Mouse (Mus musculus) urinary bladder, adult 18-20 months (tissue): Measurements from ENCODE around the gene Kl.
A peak's percentile ranks its signal among the peaks of the same experiment; 100 is the strongest.

Experiments used
- DNase-seq, 2 experiments: peaks; one replicate each; pipeline ENCODE4 v3.0.0; 2022; ENCODE audit warnings: low spot score in 2 of 2, mixed read lengths in 2 of 2

The Kl gene

DNA sequence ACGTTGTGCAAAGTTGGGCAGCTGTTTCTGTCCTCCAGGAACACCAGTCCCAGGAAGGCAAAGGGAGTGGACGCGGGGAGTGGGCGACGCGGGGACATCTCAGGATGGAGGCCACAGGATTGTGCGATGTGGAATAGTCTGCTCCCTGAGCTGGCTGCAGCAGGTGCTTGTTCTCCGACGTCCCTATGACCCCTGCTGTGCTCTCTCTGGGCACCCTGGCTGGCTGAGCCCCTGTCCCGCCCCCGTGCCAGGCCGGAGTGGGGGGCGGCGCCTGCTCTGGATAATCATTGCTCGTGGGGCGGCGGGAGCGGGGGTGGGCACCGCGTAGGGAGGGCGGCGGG is at the start of gene Kl:
Kl (plus strand) TSS at position 280 of the 341 bp plus-strand sequence.
- no peak for DNase-seq

DNA sequence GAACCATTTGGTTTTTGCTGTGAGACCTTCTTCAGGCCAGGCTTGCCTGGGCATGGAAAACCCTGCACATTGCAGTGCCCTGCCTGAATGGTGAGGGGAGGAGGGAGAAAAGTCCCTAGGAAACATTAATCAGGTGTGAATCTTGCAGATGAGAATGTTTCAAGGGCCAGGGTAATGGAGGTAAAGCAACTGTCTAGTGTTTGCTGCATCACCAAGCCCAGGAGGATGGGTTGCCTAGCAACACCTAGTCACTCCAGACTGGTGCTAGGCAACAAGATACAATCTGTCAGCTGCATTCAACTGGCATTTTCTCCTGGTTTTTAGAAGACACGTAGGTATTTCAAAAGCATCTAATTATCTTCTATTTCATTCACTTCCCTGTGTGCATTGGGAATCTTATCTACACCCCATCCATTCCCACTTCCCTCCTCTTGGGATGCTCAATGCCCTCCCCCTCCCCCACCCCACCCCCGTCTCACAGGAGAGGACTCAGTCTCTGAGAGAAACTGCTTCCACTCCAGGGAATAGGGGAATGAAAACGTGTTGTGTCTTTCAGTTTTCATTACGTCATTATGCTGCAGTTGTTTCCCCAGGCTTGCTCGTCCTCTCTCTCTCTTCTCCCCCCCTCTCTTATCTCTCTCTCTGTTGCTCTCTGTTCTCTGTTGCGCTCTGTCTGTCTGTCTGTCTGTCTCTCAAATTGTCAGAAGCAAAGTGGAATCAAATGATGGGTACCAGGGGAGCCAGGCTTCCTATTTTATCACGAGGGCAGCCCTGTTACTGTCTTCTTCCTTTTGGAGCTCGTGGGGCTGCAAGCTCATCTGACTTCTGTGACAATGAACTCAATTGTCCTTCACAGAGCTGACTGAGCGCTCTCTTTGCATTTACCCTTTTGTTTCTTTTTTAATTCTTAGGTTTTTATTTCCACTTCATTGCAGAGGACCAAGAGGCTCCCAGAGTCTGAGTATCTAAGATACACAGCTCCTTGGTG is 46.1 kb upstream of the Kl start:
- DNase-seq = no peak

DNA sequence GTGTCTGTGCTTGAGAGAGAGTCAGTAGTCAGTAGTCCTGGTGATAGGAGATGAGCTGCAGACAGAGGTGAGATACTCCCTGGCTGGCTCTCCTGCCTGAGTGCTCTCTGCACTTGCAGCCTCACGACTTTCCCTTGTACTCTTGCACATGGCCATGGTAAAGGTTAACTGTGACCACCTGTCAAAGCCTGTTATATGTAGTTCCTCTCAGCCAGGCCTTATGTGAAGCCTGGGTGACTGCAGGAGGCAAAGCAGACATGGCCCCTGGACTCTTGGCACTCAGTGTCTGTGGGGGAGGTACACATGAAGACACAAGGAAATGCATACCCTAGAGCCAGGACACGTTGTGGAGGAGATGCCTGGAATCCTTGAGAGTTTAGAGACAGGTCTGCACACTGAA is 40.3 kb upstream of the Kl start:
- DNase-seq = no peak

DNA sequence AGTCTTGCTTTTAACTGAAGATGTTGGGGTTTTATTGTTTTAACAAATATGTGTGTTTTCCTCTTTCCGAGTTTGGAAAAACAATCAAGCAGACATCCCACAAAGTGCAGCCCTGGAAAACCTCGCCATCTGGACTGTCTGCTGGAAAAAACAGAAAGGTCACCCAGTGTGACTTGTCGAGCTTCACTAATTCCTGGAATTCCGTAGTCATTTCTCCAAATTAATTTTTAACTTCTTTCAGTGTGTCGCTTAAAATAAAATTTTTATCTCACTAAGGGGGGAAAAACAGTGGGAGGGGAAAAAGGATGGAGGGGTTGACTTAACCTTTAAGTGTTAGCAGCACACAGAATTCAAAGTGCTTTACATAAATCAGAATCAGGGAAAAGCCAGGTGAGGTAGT is 39.8 kb upstream of the Kl start:
- no peak for DNase-seq

DNA sequence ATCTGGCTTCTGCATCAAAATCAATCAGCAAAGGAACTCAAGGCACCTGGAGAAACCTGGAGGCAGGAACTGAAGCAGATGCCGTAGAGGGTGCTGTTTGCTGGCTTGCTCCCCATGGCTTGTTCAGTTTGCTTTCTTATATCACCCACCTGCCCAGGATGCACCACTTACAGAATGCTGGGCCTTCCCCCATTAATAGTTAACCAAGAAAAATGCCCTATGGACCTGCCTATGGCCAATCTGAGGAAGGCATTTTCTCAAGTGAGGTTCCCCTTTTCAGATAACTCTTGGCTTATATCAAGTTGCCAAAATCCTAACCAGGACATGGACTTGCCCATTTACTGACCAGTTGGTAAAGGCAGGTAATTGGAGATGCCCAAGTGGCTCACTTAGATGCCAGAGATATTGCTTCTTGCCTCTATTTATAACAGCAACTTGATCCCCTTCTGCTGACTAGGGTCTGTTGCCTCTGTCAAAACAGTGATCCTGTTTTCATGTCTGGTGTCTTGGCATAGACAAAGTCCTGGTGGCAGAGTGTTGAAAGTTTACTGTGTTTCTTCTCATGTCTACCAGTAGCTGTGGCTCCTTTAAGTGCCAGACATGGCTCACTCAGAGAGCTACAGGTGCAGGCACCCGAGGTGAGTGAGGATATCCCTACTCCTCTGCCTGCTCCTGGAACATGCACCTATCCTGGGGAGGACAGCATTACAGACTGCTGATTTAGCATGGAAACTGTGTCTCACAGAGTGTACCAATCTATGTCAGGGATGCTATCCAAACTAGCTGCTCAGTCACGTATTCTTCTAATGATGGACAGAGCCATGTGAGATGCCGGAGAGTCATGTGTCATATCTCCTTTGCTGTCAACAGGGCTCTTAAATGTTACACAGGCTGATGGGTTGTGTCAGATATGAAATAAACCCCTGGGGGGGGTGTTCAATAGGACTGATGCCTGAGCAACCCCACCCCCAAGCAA is 37.0 kb upstream of the Kl start:
- DNase-seq = no peak

DNA sequence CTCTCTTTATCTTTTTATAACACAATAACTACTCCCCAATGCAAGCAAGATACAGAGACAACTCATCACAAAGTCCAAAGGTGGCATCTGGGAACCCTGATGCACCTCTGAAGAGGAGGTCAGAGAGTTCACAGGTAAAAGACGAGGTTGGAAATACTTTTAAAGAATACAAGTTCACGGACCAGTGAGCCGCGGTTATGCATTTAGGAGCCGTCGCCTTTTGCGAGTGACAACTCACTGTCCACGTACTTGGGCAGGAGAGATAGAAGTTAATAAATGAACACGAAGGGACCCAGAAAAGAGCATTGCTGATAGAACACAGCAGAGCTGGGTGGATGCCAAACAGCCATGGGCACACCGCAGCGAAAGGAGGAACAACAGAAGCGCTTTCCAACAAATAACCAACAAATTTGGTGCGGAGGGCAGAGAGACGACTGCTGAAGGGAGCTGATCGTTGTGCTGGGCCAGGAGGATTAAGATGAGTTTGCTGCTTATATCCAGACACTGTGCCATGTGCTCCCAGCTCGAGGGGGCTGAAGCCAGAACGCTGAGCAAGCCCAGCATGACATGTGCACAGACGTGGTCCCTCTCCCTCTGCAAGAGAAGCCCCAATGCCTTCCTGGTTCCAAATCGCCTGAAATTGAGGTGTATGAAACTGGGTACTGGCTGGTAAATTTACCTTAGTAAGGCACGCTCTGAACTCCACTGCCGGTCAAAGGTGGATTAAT is 35.1 kb upstream of the Kl start:
- DNase-seq = no peak

DNA sequence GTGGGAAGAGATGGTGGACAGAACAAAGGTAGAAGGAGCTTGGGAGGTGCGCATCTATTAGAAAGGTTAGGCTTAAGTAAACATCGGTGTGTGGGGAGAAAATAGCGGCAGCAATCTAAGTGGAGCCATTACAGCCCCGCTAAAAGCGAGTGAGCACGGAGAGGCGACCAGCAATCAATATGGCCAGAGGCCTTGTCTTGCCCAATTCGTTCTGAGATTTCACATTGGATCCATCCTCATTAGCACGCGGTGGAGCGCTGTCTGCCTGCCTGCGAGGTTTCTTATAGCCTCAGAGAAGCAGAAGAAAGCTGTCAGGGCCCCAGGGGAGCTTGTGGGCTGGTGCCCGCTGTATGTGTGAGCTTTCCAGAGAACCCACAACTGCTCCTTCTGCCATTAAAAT is 33.8 kb upstream of the Kl start:
- no peak for DNase-seq

DNA sequence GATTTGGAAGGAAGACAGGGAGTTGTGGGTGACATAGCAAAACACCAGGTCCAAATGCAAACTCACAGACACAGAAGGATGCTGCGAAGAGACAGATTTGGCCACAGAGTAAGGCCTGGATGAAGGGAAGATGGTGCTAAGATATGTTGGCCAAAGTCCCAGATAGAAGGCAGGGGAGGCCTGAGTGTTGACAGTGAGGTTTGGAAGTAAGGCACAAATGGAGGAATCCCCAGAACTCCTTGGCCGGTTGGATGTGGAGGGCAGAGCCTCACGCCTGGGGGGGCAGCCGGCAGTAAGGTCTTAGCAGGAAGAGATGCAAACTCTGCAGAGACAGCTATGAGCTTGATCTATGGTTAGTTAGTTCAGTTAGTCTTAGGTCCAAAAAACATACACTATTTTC is 33.1 kb upstream of the Kl start:
- DNase-seq = no peak

DNA sequence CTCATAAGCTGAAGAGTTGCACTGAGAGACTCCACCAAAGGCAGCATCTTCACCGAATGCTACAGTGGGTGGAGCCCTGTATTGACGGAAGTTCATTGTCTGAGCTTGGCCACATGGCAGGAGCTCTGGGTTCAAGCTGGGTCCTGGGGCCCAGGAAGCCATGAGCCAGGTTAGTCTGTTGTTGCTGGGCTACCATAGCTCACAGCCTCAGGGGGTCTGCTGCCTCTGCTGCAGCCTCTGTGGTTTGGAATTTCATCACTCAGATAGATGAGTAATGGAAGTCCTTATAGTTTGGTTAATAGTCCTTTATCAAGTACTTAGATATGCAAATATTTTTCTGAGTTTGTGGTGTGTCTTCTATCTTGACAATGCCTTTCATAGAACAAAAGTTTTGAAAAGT is 32.4 kb upstream of the Kl start:
- DNase-seq = no peak

DNA sequence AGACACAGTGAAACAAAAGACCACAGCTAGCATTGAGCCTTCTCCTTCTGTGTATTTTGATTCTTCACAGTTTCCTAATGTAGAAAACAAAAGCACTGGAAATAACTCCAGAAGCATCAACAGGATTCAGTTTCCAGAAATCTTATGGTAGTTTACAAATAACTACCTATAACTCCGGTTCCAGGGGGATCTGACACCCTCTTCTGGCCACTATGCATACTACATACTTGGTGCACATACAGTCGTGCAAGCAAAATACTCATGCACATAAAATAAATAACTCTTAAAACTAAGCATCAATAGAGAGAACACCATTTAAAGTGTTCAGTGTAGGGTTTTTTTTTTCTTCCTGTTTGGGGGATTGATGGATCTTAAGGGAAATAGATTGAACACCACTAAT is 23.0 kb upstream of the Kl start:
- DNase-seq = no peak

DNA sequence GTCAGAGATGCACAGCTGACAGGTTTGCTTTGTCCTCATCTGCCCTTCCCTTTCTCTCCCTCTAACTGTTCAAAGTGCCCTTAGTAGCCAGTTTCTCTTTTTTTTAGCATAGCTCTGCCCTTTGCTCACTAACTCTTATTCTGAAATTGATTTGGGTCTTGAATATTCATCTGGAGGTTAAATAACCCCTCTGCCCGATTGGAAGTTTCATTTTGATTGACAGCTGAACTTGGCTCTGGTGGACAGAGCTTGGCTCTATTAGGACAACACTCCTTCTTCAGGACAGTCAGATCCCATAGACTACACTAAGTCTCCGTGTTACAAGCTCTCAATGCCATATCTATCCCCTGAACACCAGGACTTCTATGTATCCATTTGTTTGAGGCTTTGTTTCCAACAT is 19.8 kb upstream of the Kl start:
- no peak for DNase-seq

DNA sequence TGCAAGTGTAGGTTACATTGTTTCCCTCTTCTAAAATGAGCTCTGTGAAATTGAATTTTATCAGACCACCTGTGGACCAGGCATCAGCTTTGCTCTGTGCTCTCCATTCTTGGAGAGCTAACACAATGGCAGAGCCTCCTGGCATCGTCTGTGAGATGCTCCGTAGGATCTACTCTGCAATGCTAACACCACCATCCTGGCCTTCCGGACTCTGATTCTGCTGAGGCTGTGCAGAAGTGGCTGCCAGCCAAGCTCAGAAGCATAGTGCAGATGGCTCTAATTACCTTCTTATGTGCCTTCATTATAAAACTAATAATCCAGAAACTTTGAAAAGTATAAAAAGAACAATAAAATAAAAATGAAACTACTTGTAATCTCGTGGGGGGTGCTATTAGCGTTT is 16.2 kb upstream of the Kl start:
- no peak for DNase-seq

DNA sequence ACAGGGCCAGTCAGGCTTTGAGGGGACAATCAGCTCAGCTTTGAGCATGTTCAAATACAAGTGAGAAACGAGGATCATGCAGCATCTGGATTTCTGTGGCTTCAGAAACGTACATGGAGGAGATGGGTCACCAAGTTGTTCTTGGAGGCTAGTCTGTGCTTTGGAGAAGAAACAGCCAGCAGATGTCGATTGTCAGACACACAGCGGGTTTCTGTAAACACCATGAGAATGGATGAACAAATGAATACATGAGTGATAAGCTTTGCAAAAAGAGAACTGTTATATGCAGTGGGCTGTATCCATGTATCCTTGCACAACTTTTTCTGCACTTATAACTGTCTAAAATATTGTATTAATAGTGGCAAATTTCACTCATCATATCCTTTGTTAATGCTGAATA is 15.6 kb upstream of the Kl start:
- DNase-seq = no peak

DNA sequence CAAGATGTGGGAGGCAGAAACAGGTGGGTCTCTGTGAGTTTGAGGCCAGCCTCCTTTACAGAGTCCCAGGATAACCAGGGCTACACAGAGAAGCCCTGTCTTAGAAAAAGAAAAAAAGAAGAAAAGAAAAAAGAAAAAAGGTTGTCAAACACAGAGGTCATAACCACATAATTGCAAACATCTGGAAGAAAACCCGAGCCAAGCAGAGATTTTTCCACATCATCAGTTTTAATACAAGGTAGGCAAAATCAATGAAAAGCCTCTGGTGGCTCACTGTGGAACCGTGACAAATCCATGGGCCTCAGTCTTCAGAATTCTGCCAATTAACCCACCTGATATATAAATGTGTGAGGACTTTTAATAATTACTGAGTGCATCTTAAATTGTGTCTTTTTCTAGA is 14.9 kb upstream of the Kl start:
- no peak for DNase-seq

DNA sequence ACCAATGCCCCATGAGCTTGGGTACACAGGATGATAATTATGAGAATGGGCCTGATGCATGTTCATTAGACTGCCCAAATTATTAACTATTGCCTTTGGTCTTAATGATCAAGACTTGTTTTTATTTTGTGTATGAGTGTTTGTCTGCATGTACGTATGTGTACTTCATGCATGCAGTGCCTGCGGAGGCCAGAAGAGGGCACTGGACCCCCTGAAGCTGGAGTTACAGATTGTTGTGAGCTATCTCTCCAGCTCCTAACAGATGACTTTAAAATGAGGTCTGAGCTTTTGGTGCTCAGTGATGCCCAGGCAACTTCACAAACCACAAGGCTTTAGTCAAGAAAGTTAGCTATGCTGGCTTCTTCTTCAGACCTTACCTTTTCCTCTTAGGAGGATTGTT is 6.8 kb upstream of the Kl start:
- no peak for DNase-seq

DNA sequence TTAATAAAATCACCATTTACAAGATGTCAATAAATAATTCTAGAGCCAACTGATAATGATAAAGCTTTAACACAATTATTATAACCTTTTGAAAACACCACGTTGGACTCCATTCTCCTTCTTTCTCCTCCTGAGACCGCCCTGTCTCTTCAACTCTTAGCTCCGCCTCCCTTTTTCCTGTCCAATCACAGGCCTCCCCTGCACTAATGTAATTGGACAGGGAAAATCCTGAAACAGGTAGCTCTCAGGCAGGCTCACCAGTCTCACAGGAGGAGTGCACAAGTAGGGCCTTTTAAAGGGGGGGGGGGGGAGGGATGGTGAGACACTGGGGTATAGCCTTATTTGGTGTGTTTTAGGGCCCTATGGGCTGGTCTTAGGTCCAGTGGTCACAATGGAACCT is 3.3 kb upstream of the Kl start:
- DNase-seq = no peak

DNA sequence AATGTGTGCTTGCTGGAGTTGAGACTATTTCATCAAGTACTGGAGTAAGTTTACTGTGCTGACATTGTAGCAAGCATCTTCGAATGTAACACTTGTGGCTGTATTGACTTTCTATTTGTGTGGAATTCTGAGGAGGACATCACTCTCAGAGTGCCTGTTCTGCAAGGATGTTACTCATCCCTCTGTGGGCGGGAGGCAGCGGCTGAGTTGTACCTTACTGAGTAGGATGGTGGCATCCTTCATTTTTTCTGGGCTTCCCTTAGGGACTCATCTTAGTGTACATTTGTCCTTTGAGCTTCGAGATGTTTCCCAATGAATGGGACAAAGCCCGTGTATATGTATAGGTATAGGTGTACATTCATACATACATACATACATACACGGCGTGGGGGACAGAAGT is 1.1 kb upstream of the Kl start:
- DNase-seq = no peak

DNA sequence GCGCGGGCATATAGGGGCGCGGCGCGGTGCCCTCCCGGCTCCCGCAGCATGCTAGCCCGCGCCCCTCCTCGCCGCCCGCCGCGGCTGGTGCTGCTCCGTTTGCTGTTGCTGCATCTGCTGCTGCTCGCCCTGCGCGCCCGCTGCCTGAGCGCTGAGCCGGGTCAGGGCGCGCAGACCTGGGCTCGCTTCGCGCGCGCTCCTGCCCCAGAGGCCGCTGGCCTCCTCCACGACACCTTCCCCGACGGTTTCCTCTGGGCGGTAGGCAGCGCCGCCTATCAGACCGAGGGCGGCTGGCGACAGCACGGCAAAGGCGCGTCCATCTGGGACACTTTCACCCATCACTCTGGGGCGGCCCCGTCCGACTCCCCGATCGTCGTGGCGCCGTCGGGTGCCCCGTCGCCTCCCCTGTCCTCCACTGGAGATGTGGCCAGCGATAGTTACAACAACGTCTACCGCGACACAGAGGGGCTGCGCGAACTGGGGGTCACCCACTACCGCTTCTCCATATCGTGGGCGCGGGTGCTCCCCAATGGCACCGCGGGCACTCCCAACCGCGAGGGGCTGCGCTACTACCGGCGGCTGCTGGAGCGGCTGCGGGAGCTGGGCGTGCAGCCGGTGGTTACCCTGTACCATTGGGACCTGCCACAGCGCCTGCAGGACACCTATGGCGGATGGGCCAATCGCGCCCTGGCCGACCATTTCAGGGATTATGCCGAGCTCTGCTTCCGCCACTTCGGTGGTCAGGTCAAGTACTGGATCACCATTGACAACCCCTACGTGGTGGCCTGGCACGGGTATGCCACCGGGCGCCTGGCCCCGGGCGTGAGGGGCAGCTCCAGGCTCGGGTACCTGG is 488 bp downstream of the Kl start:
- DNase-seq = peak in 1 of 2 experiments; percentile 11

DNA sequence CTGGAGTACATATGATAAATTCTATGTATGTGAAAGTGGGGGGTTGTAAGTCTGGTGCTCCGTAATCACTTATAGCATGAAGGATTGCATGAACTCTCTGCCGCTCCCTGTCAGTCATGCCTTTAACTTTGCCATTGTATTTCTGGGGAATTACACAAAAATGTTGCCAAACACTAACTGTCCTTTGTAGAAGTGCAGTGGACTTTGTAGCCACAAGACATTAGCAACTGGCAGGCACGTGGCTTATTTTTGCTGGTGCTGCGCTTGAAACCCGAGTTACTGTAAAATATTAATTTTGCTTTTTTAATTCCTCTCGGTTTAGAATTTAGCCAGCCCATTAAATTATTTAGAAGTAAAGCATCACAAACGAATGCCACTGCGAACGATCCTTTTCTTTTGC is 2.4 kb downstream of the Kl start:
- DNase-seq = no peak

DNA sequence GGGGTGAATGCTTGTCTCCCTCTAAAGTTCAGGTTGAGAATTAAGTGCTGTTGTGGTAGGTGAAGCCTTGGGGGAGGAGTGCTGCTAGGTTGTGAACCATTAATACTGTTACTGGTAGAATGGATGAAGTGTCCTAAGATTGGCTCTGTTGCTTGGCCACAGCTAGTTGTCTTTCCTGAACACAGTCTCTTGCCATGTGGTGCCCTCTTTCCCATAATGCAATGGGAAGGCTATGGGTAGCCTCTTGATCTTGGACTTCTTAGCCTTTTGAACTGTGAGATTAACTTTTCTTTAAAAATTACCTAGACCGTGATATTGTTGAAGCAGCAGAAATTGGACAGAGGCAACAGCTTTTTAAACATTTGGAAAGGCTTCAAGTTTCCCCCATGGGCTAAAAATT is 7.5 kb downstream of the Kl start:
- no peak for DNase-seq

DNA sequence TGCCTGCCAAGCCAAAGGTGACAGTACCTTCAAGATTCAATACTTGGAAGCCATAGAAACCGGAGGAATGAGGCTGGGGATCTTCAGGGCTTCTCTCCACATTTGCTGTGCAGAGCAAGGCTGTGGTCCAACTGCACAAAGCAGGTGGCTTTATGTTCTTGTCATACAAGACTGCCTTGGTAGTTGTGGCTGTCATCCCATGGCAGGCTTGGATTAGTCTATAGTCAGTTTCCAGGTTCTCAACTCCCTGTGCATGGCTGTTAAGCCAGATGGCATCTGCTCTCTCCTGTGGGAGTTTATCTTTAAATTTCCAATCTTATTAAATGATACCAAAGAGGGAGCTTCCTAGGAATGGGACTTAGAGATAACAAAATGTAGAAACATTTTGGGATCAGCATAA is 9.2 kb downstream of the Kl start:
- no peak for DNase-seq
